Mouse (Mus musculus): ENCODE measurements around the gene Naga.

Gene Naga

GRCm38 (mm10) chr15:82353745-82354113, 15.0 kb upstream of the Naga start:
- DNase-seq = no peak

- peak in 1 of 2 experiments; percentile 16 for DNase-seq
Measured at GRCm38 (mm10) chr15:82353078-82353744, 14.5 kb upstream of the Naga start.

- no peak for DNase-seq
Measured at GRCm38 (mm10) chr15:82351480-82351879, 12.8 kb upstream of the Naga start.

GRCm38 (mm10) chr15:82350349-82350748, 11.6 kb upstream of the Naga start:
- DNase-seq = no peak

- no peak for DNase-seq
Measured at GRCm38 (mm10) chr15:82348999-82349341, 10.2 kb upstream of the Naga start.

- DNase-seq = no peak
Measured at GRCm38 (mm10) chr15:82348258-82348998, 9.7 kb upstream of the Naga start.

- no peak for DNase-seq
Measured at GRCm38 (mm10) chr15:82347852-82348251, 9.1 kb upstream of the Naga start.

- no peak for DNase-seq
Measured at GRCm38 (mm10) chr15:82347303-82347676, 8.6 kb upstream of the Naga start.

- no peak for DNase-seq
Measured at GRCm38 (mm10) chr15:82346580-82347302, 8.0 kb upstream of the Naga start.

GRCm38 (mm10) chr15:82345820-82346470, 7.2 kb upstream of the Naga start:
- DNase-seq = peak; percentile 96 to 98

GRCm38 (mm10) chr15:82344971-82345370, 6.2 kb upstream of the Naga start:
- no peak for DNase-seq

- DNase-seq = no peak
Measured at GRCm38 (mm10) chr15:82343368-82344287, 4.9 kb upstream of the Naga start.

GRCm38 (mm10) chr15:82342543-82342935, 3.8 kb upstream of the Naga start:
- DNase-seq = no peak

- DNase-seq = no peak
Measured at GRCm38 (mm10) chr15:82341675-82342542, 3.2 kb upstream of the Naga start.

- no peak for DNase-seq
Measured at GRCm38 (mm10) chr15:82341036-82341501, 2.3 kb upstream of the Naga start.

- no peak for DNase-seq
Measured at GRCm38 (mm10) chr15:82340414-82341035, 1.8 kb upstream of the Naga start.

GRCm38 (mm10) chr15:82339634-82340254, 1.0 kb upstream of the Naga start:
- DNase-seq = no peak

GRCm38 (mm10) chr15:82339150-82339549, 425 bp upstream of the Naga start:
- DNase-seq = no peak

GRCm38 (mm10) chr15:82337875-82338274, 850 bp downstream of the Naga start:
- no peak for DNase-seq

GRCm38 (mm10) chr15:82336629-82337028, 2.1 kb downstream of the Naga start:
- no peak for DNase-seq

Data from thymus, adult 18-20 months (tissue).